Mouse (Mus musculus) heart, embryonic 13.5 days (tissue): ENCODE data around the gene Kif5a. TPM values are rescaled to one million over a fixed set of nuclear protein-coding genes. Genes with fewer than 3 reads are reported as not detected.

Source experiments
- ATAC-seq: fragments of 200-750 bp; cut with Nextera tagmentation; 2 replicates; pipeline ENCODE4 v1.8.0; 2017; ENCODE audit warnings: moderate TSS enrichment; ENCODE audit not compliant: insufficient number of reproducible peaks, low FRiP score, low TSS enrichment; ENCODE audit errors: extremely low read depth
- H3K27ac ChIP-seq: fragments of 300-500 bp; sonication (generic); replicated peaks from 2 replicates; pipeline ENCODE4 v1.5.1; 2015; ENCODE audit warnings: moderate library complexity, mild to moderate bottlenecking, inconsistent platforms
- H3K27me3 ChIP-seq: fragments of 300-500 bp; sonication (generic); replicated peaks from 2 replicates; pipeline ENCODE4 v1.6.1; 2015; ENCODE audit warnings: mild to moderate bottlenecking, inconsistent platforms
- H3K36me3 ChIP-seq: fragments of 300-500 bp; sonication (generic); 2 replicates; pipeline ENCODE4 v1.6.1; 2015; ENCODE audit warnings: mild to moderate bottlenecking, inconsistent platforms
- H3K4me1 ChIP-seq: fragments of 300-500 bp; sonication (generic); 2 replicates; pipeline ENCODE4 v1.6.1; 2015; ENCODE audit warnings: inconsistent platforms
- H3K4me2 ChIP-seq: fragments of 300-500 bp; sonication (generic); 2 replicates; pipeline ENCODE4 v1.6.1; 2015; ENCODE audit warnings: inconsistent platforms, mild to moderate bottlenecking, moderate library complexity
- H3K4me3 ChIP-seq: fragments of 300-500 bp; sonication (generic); 2 replicates; pipeline ENCODE4 v1.5.1; 2015; ENCODE audit warnings: moderate library complexity, mild to moderate bottlenecking, inconsistent platforms
- H3K9ac ChIP-seq: fragments of 300-500 bp; sonication (generic); 2 replicates; pipeline ENCODE4 v1.6.1; 2015; ENCODE audit warnings: inconsistent platforms, mild to moderate bottlenecking, moderate library complexity
- H3K9me3 ChIP-seq: fragments of 300-500 bp; sonication (generic); 2 replicates; pipeline ENCODE4 v1.6.1; 2016; ENCODE audit warnings: inconsistent platforms
- WGBS: fragments of 180-500 bp; shearing (Covaris S2); methylation state at CpG from one replicate; pipeline ENCODE4 v1.1.7; 2015; ENCODE audit warnings: mixed read lengths; 5-methylcytosine and 5-hydroxymethylcytosine counted together
- polyA plus RNA-seq: library from polyadenylated mRNA; unstranded; fragments of >200 nt; fragmentation: Nextera tagmentation; extraction: Ambion mirVana; gene quantifications from 2 replicates; pipeline ENCODE4 v1.2.1, GENCODE M21; 2015

The Kif5a gene
- polyA plus RNA-seq, 1 experiment from 2014 or later: 0.63 TPM

- H3K36me3 ChIP-seq: no peaks in the 10 kb centered on the region
- no peak overlapping the region for H3K9ac ChIP-seq
- no peaks in the 10 kb centered on the region for H3K9me3 ChIP-seq
- H3K27me3 ChIP-seq: peaks cover 63% of the 10 kb centered on the region
- 60% methylated on average over 15 of the region's 15 CpGs for WGBS
- H3K4me2 ChIP-seq: peak overlapping the region; percentile 72; the same call in 1 of the 2 replicates
- ATAC-seq: no peak
- no peak overlapping the region for H3K27ac ChIP-seq
- peak overlapping the region; percentile 50 for H3K4me3 ChIP-seq
- H3K4me1 ChIP-seq: peaks cover 16% of the 10 kb centered on the region
Measured at GRCm38 (mm10) chr10:127261706-127262547, 1.2 kb downstream of the Kif5a start.

- 73% methylated on average over 8 of the region's 8 CpGs for WGBS
- no peak for ATAC-seq
- Histone ChIP-seq H3K4me2 (no peak overlapping the region), H3K36me3 (no peaks in the 10 kb centered on the region), H3K4me3 (no peak overlapping the region), H3K9me3 (no peaks in the 10 kb centered on the region), H3K27ac (no peak overlapping the region), H3K4me1 (peaks cover 11% of the 10 kb centered on the region), H3K27me3 (peaks cover 45% of the 10 kb centered on the region), H3K9ac (no peak overlapping the region)
Measured at GRCm38 (mm10) chr10:127258489-127258888, 4.7 kb downstream of the Kif5a start.

DNA sequence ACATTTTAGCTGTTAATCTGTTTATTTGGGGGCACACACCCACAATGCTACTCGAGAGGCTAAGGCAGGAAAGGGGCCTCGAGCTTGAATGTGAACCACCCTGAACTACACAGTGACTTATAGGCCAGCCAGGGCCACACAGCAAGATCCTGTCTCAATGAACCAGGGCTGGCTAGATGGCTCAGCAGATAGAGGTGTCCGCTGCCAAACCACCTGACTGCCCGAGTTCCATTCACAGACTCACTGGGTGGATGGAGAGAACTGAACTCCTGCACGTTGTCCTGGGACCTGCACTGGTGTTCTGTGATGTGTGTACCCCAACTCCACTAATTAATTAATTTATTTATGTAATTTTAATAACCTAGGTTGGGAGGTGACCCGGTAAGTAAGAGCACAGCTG lies 5.4 kb downstream of the Kif5a start:
- H3K27me3 ChIP-seq: peaks cover 38% of the 10 kb centered on the region
- H3K4me1 ChIP-seq: peaks cover 6% of the 10 kb centered on the region
- H3K9ac ChIP-seq: no peak overlapping the region
- WGBS: 58% methylated on average over 6 of the region's 6 CpGs
- no peak overlapping the region for H3K4me3 ChIP-seq
- H3K4me2 ChIP-seq: no peak overlapping the region
- ATAC-seq: no peak
- H3K27ac ChIP-seq: no peak overlapping the region
- H3K36me3 ChIP-seq: no peaks in the 10 kb centered on the region
- H3K9me3 ChIP-seq: no peaks in the 10 kb centered on the region

GRCm38 (mm10) chr10:127255625-127256345 lies 7.4 kb downstream of the Kif5a start:
- WGBS: 19% methylated on average over 14 of the region's 14 CpGs

DNA sequence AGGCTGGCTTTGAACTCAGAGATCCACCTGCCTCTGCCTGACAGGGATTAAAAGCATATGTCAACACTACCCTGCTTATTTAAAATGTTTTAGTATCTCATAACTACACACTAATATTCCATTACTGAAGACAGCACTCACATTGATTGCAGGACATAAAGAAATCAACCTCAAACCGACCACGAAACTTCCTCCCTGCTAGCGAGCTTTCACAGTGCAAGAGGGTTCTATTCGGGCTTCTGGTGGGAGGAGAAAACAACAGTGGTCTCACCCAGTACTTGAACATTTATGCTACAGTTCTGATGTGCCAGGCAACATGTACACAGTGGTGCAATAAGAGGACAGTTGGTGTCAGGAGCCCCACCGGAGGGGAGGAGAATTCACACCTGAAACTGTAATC lies 12.3 kb downstream of the Kif5a start:
- no peak overlapping the region for H3K9ac ChIP-seq
- no peak overlapping the region for H3K4me3 ChIP-seq
- H3K27ac ChIP-seq: no peak overlapping the region
- no peaks in the 10 kb centered on the region for H3K9me3 ChIP-seq
- no peaks in the 10 kb centered on the region for H3K4me1 ChIP-seq
- WGBS: 81% methylated on average over 5 of the region's 5 CpGs
- peaks cover 14% of the 10 kb centered on the region; the same call in 1 of the 2 replicates for H3K27me3 ChIP-seq
- H3K4me2 ChIP-seq: no peak overlapping the region
- H3K36me3 ChIP-seq: no peaks in the 10 kb centered on the region
- no peak for ATAC-seq

More at GRCm38 (mm10) chr10:127255625-127256345, 7.4 kb downstream of the Kif5a start:
- Histone ChIP-seq H3K9ac (no peak overlapping the region), H3K27ac (no peak overlapping the region), H3K36me3 (no peaks in the 10 kb centered on the region), H3K4me2 (no peak overlapping the region), H3K4me3 (no peak overlapping the region), H3K4me1 (no peaks in the 10 kb centered on the region), H3K27me3 (peaks cover 18% of the 10 kb centered on the region), H3K9me3 (no peaks in the 10 kb centered on the region)
- ATAC-seq: peak; percentile 67; the same call in 1 of the 2 replicates

- H3K27ac ChIP-seq: no peak overlapping the region
- 59% methylated on average over 18 of the region's 18 CpGs for WGBS
Measured at GRCm38 (mm10) chr10:127238241-127238824, 24.8 kb downstream of the Kif5a start.

DNA sequence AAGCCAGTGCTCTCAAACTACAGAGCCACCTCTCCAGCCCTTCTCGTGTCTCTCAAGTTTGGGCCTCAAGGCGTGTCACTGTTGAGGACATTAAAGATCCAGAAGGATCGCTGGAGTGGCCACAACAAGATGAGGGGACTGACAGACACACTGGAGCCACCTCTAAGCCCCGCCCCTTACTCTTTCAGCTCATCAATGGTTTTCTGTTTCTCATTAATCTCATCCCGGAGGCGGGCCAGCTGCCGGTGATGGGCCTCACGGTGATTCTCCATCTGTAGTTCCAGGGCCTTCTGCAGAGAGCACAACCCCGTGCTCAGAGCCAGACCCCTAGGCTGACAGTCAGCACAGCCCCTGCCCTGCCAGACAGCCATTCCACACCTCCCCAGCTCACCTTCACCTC lies 26.6 kb downstream of the Kif5a start:
- Histone ChIP-seq H3K4me2 (no peak overlapping the region), H3K9me3 (no peaks in the 10 kb centered on the region), H3K4me1 (no peaks in the 10 kb centered on the region), H3K27me3 (peaks cover 62% of the 10 kb centered on the region), H3K9ac (no peak overlapping the region), H3K36me3 (no peaks in the 10 kb centered on the region), H3K27ac (no peak overlapping the region), H3K4me3 (no peak overlapping the region)
- no peak for ATAC-seq
- 51% methylated on average over 9 of the region's 9 CpGs for WGBS

More at GRCm38 (mm10) chr10:127238241-127238824, 24.8 kb downstream of the Kif5a start:
- no peaks in the 10 kb centered on the region for H3K9me3 ChIP-seq
- H3K4me3 ChIP-seq: no peak overlapping the region
- no peaks in the 10 kb centered on the region for H3K36me3 ChIP-seq
- peaks cover 51% of the 10 kb centered on the region for H3K27me3 ChIP-seq
- H3K9ac ChIP-seq: no peak overlapping the region
- H3K4me2 ChIP-seq: no peak overlapping the region
- ATAC-seq: no peak
- H3K4me1 ChIP-seq: no peaks in the 10 kb centered on the region

GRCm38 (mm10) chr10:127233141-127233540 lies 30.0 kb downstream of the Kif5a start:
- Histone ChIP-seq H3K4me1 (no peaks in the 10 kb centered on the region), H3K4me2 (no peak overlapping the region), H3K9ac (no peak overlapping the region), H3K27me3 (peaks cover 67% of the 10 kb centered on the region), H3K27ac (no peak overlapping the region), H3K4me3 (no peak overlapping the region), H3K36me3 (no peaks in the 10 kb centered on the region), H3K9me3 (no peaks in the 10 kb centered on the region)
- ATAC-seq: no peak
- WGBS: 71% methylated on average over 9 of the region's 9 CpGs

DNA sequence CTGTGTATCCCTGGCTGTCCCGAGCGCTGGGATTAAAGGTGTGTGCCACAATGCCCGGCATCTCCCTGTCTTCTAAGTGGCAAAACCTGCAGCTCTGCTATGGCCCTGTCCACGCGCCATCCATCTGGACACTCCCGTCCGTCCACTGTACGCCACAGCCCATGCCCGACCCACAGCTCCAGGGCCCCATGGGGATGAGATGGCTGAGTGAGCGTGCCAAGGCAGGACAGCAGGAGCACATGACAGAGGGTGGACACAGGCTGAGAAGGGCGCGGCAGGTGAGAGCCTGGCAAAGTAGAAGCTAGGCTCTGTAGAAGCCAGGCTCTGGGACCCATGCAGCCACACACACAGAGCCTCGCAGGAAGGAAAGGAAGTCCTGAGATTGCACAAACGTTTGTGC lies 31.4 kb downstream of the Kif5a start:
- no peak for ATAC-seq
- Histone ChIP-seq H3K27me3 (peaks cover 65% of the 10 kb centered on the region), H3K4me1 (no peaks in the 10 kb centered on the region), H3K9me3 (no peaks in the 10 kb centered on the region), H3K4me2 (no peak overlapping the region), H3K9ac (no peak overlapping the region), H3K36me3 (no peaks in the 10 kb centered on the region), H3K27ac (no peak overlapping the region), H3K4me3 (no peak overlapping the region)
- 76% methylated on average over 14 of the region's 14 CpGs for WGBS

DNA sequence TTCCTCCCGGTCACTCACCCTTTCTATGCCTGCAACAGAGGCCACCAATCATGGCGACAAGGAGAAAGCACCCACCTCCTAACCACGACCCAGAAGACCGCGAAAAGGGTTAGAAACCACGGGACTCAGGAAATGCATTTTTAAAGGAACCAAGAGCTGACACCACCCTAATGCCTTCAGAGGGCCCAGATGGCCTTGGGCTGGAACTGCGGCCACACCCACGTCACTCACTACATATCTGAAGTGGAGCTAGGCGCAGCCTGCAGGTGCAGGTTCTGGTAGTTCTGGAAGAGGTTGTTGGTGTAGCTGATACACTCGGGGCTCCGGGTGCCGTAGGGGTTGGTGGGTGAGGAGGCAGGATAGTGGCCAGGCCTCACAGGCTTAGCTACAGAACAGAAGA lies 32.5 kb downstream of the Kif5a start:
- Histone ChIP-seq H3K4me3 (no peak overlapping the region), H3K27ac (no peak overlapping the region), H3K4me2 (no peak overlapping the region), H3K4me1 (no peaks in the 10 kb centered on the region), H3K27me3 (peaks cover 64% of the 10 kb centered on the region), H3K9ac (no peak overlapping the region), H3K36me3 (no peaks in the 10 kb centered on the region), H3K9me3 (no peaks in the 10 kb centered on the region)
- ATAC-seq: no peak
- 75% methylated on average over 12 of the region's 12 CpGs for WGBS

GRCm38 (mm10) chr10:127228897-127229296 lies 34.3 kb downstream of the Kif5a start:
- Histone ChIP-seq H3K4me2 (no peak overlapping the region), H3K9me3 (no peaks in the 10 kb centered on the region), H3K4me1 (no peaks in the 10 kb centered on the region), H3K36me3 (no peaks in the 10 kb centered on the region), H3K9ac (no peak overlapping the region), H3K27me3 (peaks cover 73% of the 10 kb centered on the region), H3K4me3 (no peak overlapping the region), H3K27ac (no peak overlapping the region)
- 16% methylated on average over 4 of the region's 4 CpGs for WGBS
- no peak for ATAC-seq
